Mouse (Mus musculus) MEL (cell line): ENCODE results near the gene Fbxo24. TPM values are rescaled to one million over a fixed set of nuclear protein-coding genes. Genes with fewer than 3 reads are reported as not detected.

Experiments used
- DNase-seq: peaks from one replicate; pipeline ENCODE4 v3.0.0; 2011; ENCODE audit warnings: low read depth, low spot score
- H3K27ac ChIP-seq: 2 replicates; pipeline ENCODE4 v1.5.1; 2012; ENCODE audit warnings: low read depth, mild to moderate bottlenecking, control low read depth, low read length, moderate library complexity; ENCODE audit not compliant: control insufficient read depth
- H3K27me3 ChIP-seq, 2 experiments: fragments of 150-350 bp in 1 of 2; sonication (generic) in 1 of 2; 2 replicates each; pipeline ENCODE4 v1.6.1; 2012; ENCODE audit warnings: low read length in 2 of 2, mild to moderate bottlenecking in 2 of 2, improper control_type of control experiment in 1 of 2, moderate library complexity in 1 of 2; ENCODE audit not compliant: insufficient read depth in 2 of 2, control insufficient read depth in 1 of 2
- H3K36me3 ChIP-seq, 2 experiments: 2 replicates each; pipeline ENCODE4 v1.6.1; 2012 to 2014; ENCODE audit warnings: low read length in 2 of 2, improper control_type of control experiment in 1 of 2, inconsistent platforms in 1 of 2, mild to moderate bottlenecking in 1 of 2; ENCODE audit not compliant: insufficient read depth in 2 of 2, control insufficient read depth in 1 of 2
- H3K4me1 ChIP-seq, 2 experiments: fragments of 150-350 bp in 1 of 2; sonication (generic) in 1 of 2; 2 replicates each; pipeline ENCODE4 v1.6.1; 2012; ENCODE audit warnings: low read length in 2 of 2, improper control_type of control experiment in 1 of 2, mild to moderate bottlenecking in 1 of 2; ENCODE audit not compliant: insufficient read depth in 2 of 2, control insufficient read depth in 1 of 2
- H3K4me3 ChIP-seq, 2 experiments: fragments of 150-350 bp in 1 of 2; sonication (generic) in 1 of 2; 2 replicates each; pipeline ENCODE4 v1.5.1; 2012; ENCODE audit warnings: low read depth in 2 of 2, low read length in 2 of 2, mild to moderate bottlenecking in 2 of 2, moderate library complexity in 2 of 2, control low read depth in 1 of 2, improper control_type of control experiment in 1 of 2; ENCODE audit not compliant: control insufficient read depth in 1 of 2, insufficient read depth in 1 of 2
- H3K79me2 ChIP-seq: 2 replicates; pipeline ENCODE4 v1.6.1; 2012; ENCODE audit warnings: mild to moderate bottlenecking, low read length, moderate library complexity; ENCODE audit not compliant: control insufficient read depth, poor library complexity, insufficient read depth
- H3K9ac ChIP-seq: 2 replicates; pipeline ENCODE4 v1.6.1; 2012; ENCODE audit warnings: low read depth, mild to moderate bottlenecking, control low read depth, low read length, moderate library complexity; ENCODE audit not compliant: control insufficient read depth, poor library complexity, severe bottlenecking
- H3K9me3 ChIP-seq: fragments of 150-350 bp; sonication (generic); replicated peaks from 2 replicates; pipeline ENCODE4 v1.6.1; 2012; ENCODE audit warnings: mild to moderate bottlenecking, low read length, improper control_type of control experiment, moderate library complexity; ENCODE audit not compliant: insufficient read depth
- BHLHE40 ChIP-seq: IDR thresholded peaks from 2 replicates; pipeline ENCODE4 v1.6.1; 2012; ENCODE audit warnings: low read depth, mild to moderate bottlenecking, inconsistent platforms, low read length, improper control_type of control experiment, borderline replicate concordance
- CHD1 ChIP-seq: IDR thresholded peaks from 2 replicates; pipeline ENCODE4 v1.6.1; 2012; ENCODE audit warnings: low read depth, mild to moderate bottlenecking, inconsistent platforms, low read length, improper control_type of control experiment
- E2F4 ChIP-seq: IDR thresholded peaks from 2 replicates; pipeline ENCODE4 v1.6.1; 2011; ENCODE audit warnings: low read depth, low read length, improper control_type of control experiment, borderline replicate concordance
- GATA1 ChIP-seq: IDR thresholded peaks from 2 replicates; pipeline ENCODE4 v1.6.1; 2011; ENCODE audit warnings: low read depth, low read length, improper control_type of control experiment
- JUND ChIP-seq: IDR thresholded peaks from 2 replicates; pipeline ENCODE4 v1.6.1; 2011; ENCODE audit warnings: low read depth, mild to moderate bottlenecking, improper control_type of control experiment, low read length
- MEF2A ChIP-seq: IDR thresholded peaks from 2 replicates; pipeline ENCODE4 v1.6.1; 2014; ENCODE audit warnings: low read depth, mild to moderate bottlenecking, inconsistent platforms, low read length, improper control_type of control experiment; ENCODE audit not compliant: poor library complexity, insufficient replicate concordance, severe bottlenecking; ENCODE audit errors: extremely low read depth
- MXI1 ChIP-seq: IDR thresholded peaks from 2 replicates; pipeline ENCODE4 v1.6.1; 2011; ENCODE audit warnings: mild to moderate bottlenecking, low read depth, low read length, improper control_type of control experiment
- MYC ChIP-seq: IDR thresholded peaks from 2 replicates; pipeline ENCODE4 v1.6.1; 2011; ENCODE audit warnings: low read depth, mild to moderate bottlenecking, low read length, improper control_type of control experiment, moderate library complexity
- POLR2A ChIP-seq, 2 experiments: IDR thresholded peaks; 2 replicates each; pipeline ENCODE4 v1.6.1; 2011 to 2012; ENCODE audit warnings: low read length in 2 of 2, mild to moderate bottlenecking in 2 of 2, control low read depth in 1 of 2, improper control_type of control experiment in 1 of 2, low read depth in 1 of 2, moderate library complexity in 1 of 2; ENCODE audit not compliant: control insufficient read depth in 1 of 2, insufficient read depth in 1 of 2, poor library complexity in 1 of 2
- RAD21 ChIP-seq: IDR thresholded peaks from 2 replicates; pipeline ENCODE4 v1.6.1; 2011; ENCODE audit warnings: mild to moderate bottlenecking, low read depth, low read length, improper control_type of control experiment
- TCF12 ChIP-seq: IDR thresholded peaks from 2 replicates; pipeline ENCODE4 v1.6.1; 2014; ENCODE audit warnings: low read depth, mild to moderate bottlenecking, inconsistent platforms, low read length, improper control_type of control experiment, moderate library complexity
- UBTF ChIP-seq: IDR thresholded peaks from 2 replicates; pipeline ENCODE4 v1.6.1; 2012; ENCODE audit warnings: low read depth, mild to moderate bottlenecking, inconsistent platforms, low read length, improper control_type of control experiment, moderate library complexity, borderline replicate concordance; ENCODE audit not compliant: insufficient read depth
- USF1 ChIP-seq: IDR thresholded peaks from 2 replicates; pipeline ENCODE4 v1.6.1; 2014; ENCODE audit warnings: low read depth, mild to moderate bottlenecking, inconsistent platforms, low read length, improper control_type of control experiment, moderate library complexity
- USF2 ChIP-seq, 2 experiments: IDR thresholded peaks; 2 replicates each; pipeline ENCODE4 v1.6.1; 2011 to 2012; ENCODE audit warnings: improper control_type of control experiment in 2 of 2, low read length in 2 of 2, borderline replicate concordance in 1 of 2, inconsistent platforms in 1 of 2, low read depth in 1 of 2, mild to moderate bottlenecking in 1 of 2; ENCODE audit not compliant: insufficient read depth in 1 of 2
- ZKSCAN1 ChIP-seq: IDR thresholded peaks from 2 replicates; pipeline ENCODE4 v1.6.1; 2012; ENCODE audit warnings: low read depth, mild to moderate bottlenecking, inconsistent platforms, low read length, improper control_type of control experiment, moderate library complexity
- ZMIZ1 ChIP-seq: IDR thresholded peaks from 2 replicates; pipeline ENCODE4 v1.6.1; 2012; ENCODE audit warnings: low read depth, mild to moderate bottlenecking, inconsistent platforms, low read length, improper control_type of control experiment, moderate library complexity
- polyA plus RNA-seq, 2 experiments: library from polyadenylated mRNA; stranded (reverse) in 1 of 2; unstranded in 1 of 2; fragments of >175 nt in 1 of 2; fragments of >200 nt in 1 of 2; gene quantifications; 2 replicates each; pipeline versions ENCODE4 v1.2.1 to v1.2.4; 2012; ENCODE audit warnings: low replicate concordance in 2 of 2, low read depth in 1 of 2; ENCODE audit not compliant: insufficient read length in 2 of 2, insufficient read depth in 1 of 2, missing spikeins in 1 of 2
- total RNA-seq: library from RNA; depleted of rRNA; stranded (reverse); fragments of 300-350 nt; gene quantifications from 2 replicates; pipeline ENCODE4 v1.2.3, GENCODE M21; 2012; rRNA removed

The Fbxo24 gene
- total and polyA plus RNA-seq, 3 experiments: 0.42 to 0.46 TPM; not detected in 1

DNA sequence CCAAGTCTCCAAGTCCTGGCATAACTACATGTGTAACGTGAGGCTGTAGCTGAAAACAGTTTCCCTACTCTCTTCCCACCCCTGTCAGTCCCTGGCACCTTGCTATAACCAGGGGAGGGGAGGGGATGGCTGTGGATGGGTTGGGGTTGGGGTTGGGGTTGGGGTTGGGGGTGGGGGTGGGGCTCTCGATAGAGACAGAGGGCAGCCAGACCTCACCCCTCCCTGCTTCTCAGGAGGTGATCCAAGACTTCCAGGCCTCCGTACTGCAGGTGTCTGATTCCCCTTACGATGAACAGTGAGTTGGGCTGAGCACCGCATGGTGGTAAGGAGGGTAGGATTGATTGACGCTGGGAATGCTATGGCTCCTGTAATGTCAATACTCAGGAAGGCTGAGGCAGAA is 63.1 kb downstream of the Fbxo24 start:
- Histone ChIP-seq H3K79me2 (no peaks in the 10 kb centered on the region), H3K27me3 (peaks cover 4 to 12% of the 10 kb centered on the region in 2 experiments), H3K9ac (no peak overlapping the region), H3K36me3 (peaks cover 0 to 8% of the 10 kb centered on the region in 2 experiments; a peak in 2 of 4 replicates), H3K4me1 (peaks cover 0 to 13% of the 10 kb centered on the region in 2 experiments; a peak in 2 of 4 replicates), H3K9me3 (no peaks in the 10 kb centered on the region)
- no peak for DNase-seq
- TF ChIP-seq TCF12 (no peak), GATA1 (no peak), ZMIZ1 (no peak), BHLHE40 (no peak), USF2 (IDR thresholded peaks at IDR 0.05; ENCODE audit: borderline replicate concordance in 1 of 2, insufficient read depth in 1 of 2, low read depth in 1 of 2, low read length in 2 of 2) (no peak), POLR2A (IDR thresholded peaks at IDR 0.05; ENCODE audit: control insufficient read depth in 1 of 2, insufficient read depth in 1 of 2, low read depth in 1 of 2, low read length in 2 of 2, poor library complexity in 1 of 2) (no peak)
- TF ChIP-seq, all 39 proteins: peak for 0
- Histone ChIP-seq H3K27ac (no peak overlapping the region), H3K4me3 (no peak overlapping the region)

GRCm38 (mm10) chr5:137562965-137563364 is 65.8 kb downstream of the Fbxo24 start:
- Histone ChIP-seq H3K9ac (no peak overlapping the region), H3K4me3 (no peak overlapping the region), H3K27ac (no peak overlapping the region), H3K79me2 (no peaks in the 10 kb centered on the region), H3K9me3 (no peaks in the 10 kb centered on the region), H3K36me3 (no peaks in the 10 kb centered on the region), H3K27me3 (peaks cover 11 to 29% of the 10 kb centered on the region in 2 experiments), H3K4me1 (no peaks in the 10 kb centered on the region)
- DNase-seq: no peak
- TF ChIP-seq MYC (no peak), USF2 (IDR thresholded peaks at IDR 0.05; ENCODE audit: borderline replicate concordance in 1 of 2, insufficient read depth in 1 of 2, low read depth in 1 of 2, low read length in 2 of 2) (no peak), MEF2A (no peak), CHD1 (no peak), RAD21 (no peak), UBTF (no peak), USF1 (no peak), E2F4 (no peak), ZKSCAN1 (no peak), JUND (no peak), MXI1 (no peak)

Other genes starting within 250 kb of the Fbxo24 start
- 0.10 TPM in 1 of 2 replicates, not detected in the other for gene Zan, start 151.9 kb downstream of the Fbxo24 start, total RNA-seq
- gene Zan, start 151.9 kb downstream of the Fbxo24 start, polyA plus RNA-seq: under 1 TPM in 1 of 2 experiments, not detected in 1; 0.15 TPM
- 73.8 and 79.8 TPM in 2 replicates for gene Pop7, start 126.5 kb downstream of the Fbxo24 start, total RNA-seq
- gene Pop7, start 126.5 kb downstream of the Fbxo24 start, polyA plus RNA-seq: 10 to 100 TPM in 1 of 2 experiments, not detected in 1; 61.1 TPM
- gene Gigyf1, start 110.5 kb downstream of the Fbxo24 start, total RNA-seq: 5.1 and 6.8 TPM in 2 replicates
- gene Gigyf1, start 110.5 kb downstream of the Fbxo24 start, polyA plus RNA-seq: 10 to 100 TPM in 1 of 2 experiments, not detected in 1; 24.6 TPM
- not detected in 2 replicates for gene Epo, start 95.8 kb downstream of the Fbxo24 start, total RNA-seq
- gene Epo, start 95.8 kb downstream of the Fbxo24 start, polyA plus RNA-seq: not detected
- 531 and 548 TPM in 2 replicates for gene Gnb2, start 95.5 kb downstream of the Fbxo24 start, total RNA-seq
- 100 to 1,000 TPM in 1 of 2 experiments, not detected in 1; 550 TPM for gene Gnb2, start 95.5 kb downstream of the Fbxo24 start, polyA plus RNA-seq
- gene Actl6b, start 75.5 kb downstream of the Fbxo24 start, total RNA-seq: 0.15 TPM in 1 of 2 replicates, not detected in the other
- not detected for gene Actl6b, start 75.5 kb downstream of the Fbxo24 start, polyA plus RNA-seq
- 76.9 and 96.2 TPM in 2 replicates for gene Tfr2, start 59.2 kb downstream of the Fbxo24 start, total RNA-seq
- gene Tfr2, start 59.2 kb downstream of the Fbxo24 start, polyA plus RNA-seq: 100 to 1,000 TPM in 1 of 2 experiments, not detected in 1; 112 TPM
- gene Mospd3, start 27.9 kb downstream of the Fbxo24 start, total RNA-seq: 11.9 and 12.4 TPM in 2 replicates
- gene Mospd3, start 27.9 kb downstream of the Fbxo24 start, polyA plus RNA-seq: 100 to 1,000 TPM in 1 of 2 experiments, not detected in 1; 144 TPM
- 0.07 and 0.23 TPM in 2 replicates for gene Pcolce, start 15.2 kb downstream of the Fbxo24 start, total RNA-seq
- gene Pcolce, start 15.2 kb downstream of the Fbxo24 start, polyA plus RNA-seq: under 1 TPM in 1 of 2 experiments, not detected in 1; 0.77 TPM
- 9.1 and 9.7 TPM in 2 replicates for gene Lrch4, start 119 bp upstream of the Fbxo24 start, total RNA-seq
- gene Lrch4, start 119 bp upstream of the Fbxo24 start, polyA plus RNA-seq: 100 to 1,000 TPM in 1 of 2 experiments, 10 to 100 TPM in 1; 47.0 to 239 TPM
- 2.4 and 2.5 TPM in 2 replicates for gene Gm20605, start 173 bp upstream of the Fbxo24 start, total RNA-seq
- 10 to 100 TPM in 1 of 2 experiments, not detected in 1; 12.7 TPM for gene Gm20605, start 173 bp upstream of the Fbxo24 start, polyA plus RNA-seq
- 1.9 and 3.0 TPM in 2 replicates for gene Sap25, start 12.3 kb upstream of the Fbxo24 start, total RNA-seq
- 10 to 100 TPM in 1 of 2 experiments, not detected in 1; 22.7 TPM for gene Sap25, start 12.3 kb upstream of the Fbxo24 start, polyA plus RNA-seq
- 0.10 TPM in 1 of 2 replicates, not detected in the other for gene Irs3, start 16.7 kb upstream of the Fbxo24 start, total RNA-seq
- not detected for gene Irs3, start 16.7 kb upstream of the Fbxo24 start, polyA plus RNA-seq
- gene Agfg2, start 55.7 kb upstream of the Fbxo24 start, total RNA-seq: 18.7 and 30.0 TPM in 2 replicates
- gene Agfg2, start 55.7 kb upstream of the Fbxo24 start, polyA plus RNA-seq: 10 to 100 TPM in 1 of 2 experiments, not detected in 1; 38.9 TPM
- gene Nyap1, start 112.6 kb upstream of the Fbxo24 start, total RNA-seq: 0.39 and 0.42 TPM in 2 replicates
- gene Nyap1, start 112.6 kb upstream of the Fbxo24 start, polyA plus RNA-seq: 1 to 10 TPM in 1 of 2 experiments, not detected in 1; 1.1 TPM
- gene Tsc22d4, start 116.7 kb upstream of the Fbxo24 start, total RNA-seq: 52.7 and 58.3 TPM in 2 replicates
- 100 to 1,000 TPM in 1 of 2 experiments, not detected in 1; 203 TPM for gene Tsc22d4, start 116.7 kb upstream of the Fbxo24 start, polyA plus RNA-seq
- 35.0 and 35.8 TPM in 2 replicates for gene Ppp1r35, start 149.8 kb upstream of the Fbxo24 start, total RNA-seq
- 10 to 100 TPM in 1 of 2 experiments, not detected in 1; 46.2 TPM for gene Ppp1r35, start 149.8 kb upstream of the Fbxo24 start, polyA plus RNA-seq
- gene Mepce, start 158.7 kb upstream of the Fbxo24 start, total RNA-seq: 49.1 and 58.7 TPM in 2 replicates
- gene Mepce, start 158.7 kb upstream of the Fbxo24 start, polyA plus RNA-seq: 10 to 100 TPM in 1 of 2 experiments, not detected in 1; 74.2 TPM
- gene Zcwpw1, start 158.8 kb upstream of the Fbxo24 start, total RNA-seq: 5.6 and 11.1 TPM in 2 replicates
- gene Zcwpw1, start 158.8 kb upstream of the Fbxo24 start, polyA plus RNA-seq: 10 to 100 TPM in 1 of 2 experiments, not detected in 1; 16.0 TPM
- 0.36 and 1.5 TPM in 2 replicates for gene Pilra, start 207.3 kb upstream of the Fbxo24 start, total RNA-seq
- under 1 TPM in 1 of 2 experiments, not detected in 1; 0.89 TPM for gene Pilra, start 207.3 kb upstream of the Fbxo24 start, polyA plus RNA-seq
- 4.4 and 12.1 TPM in 2 replicates for gene Pilrb1, start 229.1 kb upstream of the Fbxo24 start, total RNA-seq
- 1 to 10 TPM in 1 of 2 experiments, not detected in 1; 4.5 TPM for gene Pilrb1, start 229.1 kb upstream of the Fbxo24 start, polyA plus RNA-seq
- gene Pilrb2, start 242.8 kb upstream of the Fbxo24 start, total RNA-seq: 32.1 and 71.7 TPM in 2 replicates
- gene Pilrb2, start 242.8 kb upstream of the Fbxo24 start, polyA plus RNA-seq: 10 to 100 TPM in 1 of 2 experiments, not detected in 1; 25.9 TPM